In genomic region chr9:102493044-102493443, GRCm38 (mm10) we compare ENCODE assay signal across 8 mouse cellular contexts. TPM values are rescaled to one million over a fixed set of nuclear protein-coding genes. Genes with fewer than 3 reads are reported as not detected.
DNase-seq lines count a peak whose midpoint lies in the region; ATAC-seq and TF ChIP-seq lines count a peak whose summit lies in the region.

No protein-coding gene starts in this region.

- intact Hi-C loops in heart, adult 2 months (cut with DNase I): loop anchor here (5.0 kb wide), 2 partner anchors 54 to 91 kb away; no protein-coding TSS in a partner anchor

- H3K4me1 ChIP-seq in heart, adult 2 months (ENCODE audit: control insufficient read depth, insufficient read depth, low read length): peaks cover 10% of the 10 kb centered on the region
- H3K4me1 ChIP-seq in heart, embryonic 12.5 days (replicated peaks): peaks cover 24% of the 10 kb centered on the region

- H3K9me3 ChIP-seq in heart, embryonic 12.5 days (replicated peaks): no peaks in the 10 kb centered on the region

- H3K27me3 ChIP-seq in heart, adult 2 months (ENCODE audit: control insufficient read depth, insufficient read depth, low read length): no peaks in the 10 kb centered on the region
- H3K27me3 ChIP-seq in heart, embryonic 12.5 days (replicated peaks): peaks cover 35% of the 10 kb centered on the region

- peak; percentile 71 to 86 for DNase-seq in heart, adult 2 months
- peak; percentile 94 for DNase-seq in brain, adult 2 months (ENCODE audit: low read depth, low spot score)
- peak; percentile 73 for DNase-seq in gastrocnemius, postnatal 25 days
- DNase-seq in lung, postnatal 25 days (ENCODE audit: low spot score): peak; percentile 4
- no peak for DNase-seq in ovary, postnatal 10 days (ENCODE audit: low spot score)
- DNase-seq in layer of hippocampus, adult 11-12 months (ENCODE audit: low spot score): no peak

- TF ChIP-seq POLR2A in heart, adult 2 months (IDR thresholded peaks at IDR 0.05; ENCODE audit: insufficient read depth, low read depth, low read length): no peak

- WGBS in heart, adult 2 months: 24% methylated on average over 4 of the region's 4 CpGs
- 30% methylated on average over 4 of the region's 4 CpGs for WGBS in heart, embryonic 12.5 days

- H3K4me2 ChIP-seq in heart, embryonic 12.5 days: no peak overlapping the region

- peak; percentile 84 for TF ChIP-seq EP300 in heart, adult 2 months (IDR thresholded peaks at IDR 0.05; ENCODE audit: insufficient read depth, low read depth, low read length)

- H3K27ac ChIP-seq in heart, adult 2 months: peak overlapping the region; percentile 53; the same call in 1 of the 2 replicates
- H3K27ac ChIP-seq in heart, embryonic 12.5 days (ENCODE audit: poor library complexity, severe bottlenecking): no peak overlapping the region

- H3K36me3 ChIP-seq in heart, adult 2 months (ENCODE audit: control insufficient read depth, insufficient read depth, low read length): no peaks in the 10 kb centered on the region
- H3K36me3 ChIP-seq in heart, embryonic 12.5 days: no peaks in the 10 kb centered on the region

- no peak for TF ChIP-seq CTCF in heart, adult 2 months (IDR thresholded peaks at IDR 0.05)

- no peak for ATAC-seq in heart, embryonic 12.5 days (ENCODE audit: insufficient number of reproducible peaks, low FRiP score)
- ATAC-seq in activated CD4-positive, CD25-positive, alpha-beta regulatory T cell, adult 4 months: no peak

- no peaks in the 10 kb centered on the region for H3K79me2 ChIP-seq in heart, adult 2 months (replicated peaks; ENCODE audit: control insufficient read depth, insufficient read depth, low read length)

- no peak overlapping the region for H3K9ac ChIP-seq in heart, adult 2 months (ENCODE audit: low read depth, low read length)
- no peak overlapping the region for H3K9ac ChIP-seq in heart, embryonic 12.5 days

- no peak overlapping the region for H3K4me3 ChIP-seq in heart, adult 2 months
- no peak overlapping the region for H3K4me3 ChIP-seq in heart, embryonic 12.5 days

RNA-seq across cellular contexts. Expression of gene Ky, which starts 12.5 kb away (rescaled TPM):
- 10 to 100 TPM; 11.4 to 12.1 TPM for total RNA-seq in heart, adult 2 months (2021)
- polyA plus RNA-seq in heart, adult 2 months (2012; rRNA removed): 8.2 and 15.7 TPM in 2 replicates
- polyA plus RNA-seq in heart, embryonic 12.5 days (2016; fragmentation: Nextera tagmentation; extraction: Ambion mirVana): 0.94 and 2.1 TPM in 2 replicates
- 100 to 1,000 TPM in 1 of 2 experiments, 10 to 100 TPM in 1; 75.2 to 114 TPM for total RNA-seq in gastrocnemius, postnatal 25 days (2021)
- under 1 TPM in 1 of 2 experiments, not detected in 1; 0.09 TPM for polyA plus RNA-seq in activated CD4-positive, CD25-positive, alpha-beta regulatory T cell, adult 4 months (2017; shearing (Covaris generic))

Comparison
In these comparisons a context has a peak if more than half of its experiments do, and no peak if none do; other contexts are left out.
1. DNase-seq: peak in heart, adult 2 months (2 of 2), brain, adult 2 months (single experiment), gastrocnemius, postnatal 25 days (single experiment) and lung, postnatal 25 days (single experiment); none in ovary, postnatal 10 days (single experiment) and layer of hippocampus, adult 11-12 months (single experiment).